Mouse (Mus musculus) thymus, postnatal 36 days (tissue): Measurements from ENCODE around the gene Pprc1.

ENCODE experiments used
- DNase-seq, 2 experiments: peaks; one replicate each; pipeline ENCODE4 v3.0.0; 2022; ENCODE audit warnings: mixed read lengths in 2 of 2

Pprc1 gene

GRCm38 (mm10) chr19:46056947-46057607 lies 12.4 kb downstream of the Pprc1 start:
- peak; percentile 75 to 81 for DNase-seq

- DNase-seq, result no peak
Measured at GRCm38 (mm10) chr19:46058466-46058865, 13.8 kb downstream of the Pprc1 start.

GRCm38 (mm10) chr19:46060845-46061244 lies 16.2 kb downstream of the Pprc1 start:
- no peak for DNase-seq

- no peak for DNase-seq
Measured at GRCm38 (mm10) chr19:46068054-46068453, 23.4 kb downstream of the Pprc1 start.

- DNase-seq, result no peak
Measured at GRCm38 (mm10) chr19:46073285-46073684, 28.6 kb downstream of the Pprc1 start.

- DNase-seq, result no peak
Measured at GRCm38 (mm10) chr19:46074266-46074665, 29.6 kb downstream of the Pprc1 start.

- DNase-seq, result peak; percentile 99
Measured at GRCm38 (mm10) chr19:46075616-46076607, 31.2 kb downstream of the Pprc1 start, which contains the start of gene Nolc1. Gene Nolc1, plus strand, starts transcription at chr19:46075863.

GRCm38 (mm10) chr19:46078535-46078934 lies 33.8 kb downstream of the Pprc1 start:
- no peak for DNase-seq

GRCm38 (mm10) chr19:46085185-46085584 lies 40.5 kb downstream of the Pprc1 start:
- no peak for DNase-seq

- DNase-seq, result peak; percentile 27 to 43
Measured at GRCm38 (mm10) chr19:46086337-46086736, 41.7 kb downstream of the Pprc1 start.

GRCm38 (mm10) chr19:46087871-46088270 lies 43.2 kb downstream of the Pprc1 start:
- DNase-seq, result no peak

- DNase-seq, result no peak
Measured at GRCm38 (mm10) chr19:46091641-46092040, 47.0 kb downstream of the Pprc1 start.

- no peak for DNase-seq
Measured at GRCm38 (mm10) chr19:46094144-46094543, 49.5 kb downstream of the Pprc1 start.

GRCm38 (mm10) chr19:46095291-46095690 lies 50.6 kb downstream of the Pprc1 start:
- no peak for DNase-seq

GRCm38 (mm10) chr19:46096396-46096795 lies 51.7 kb downstream of the Pprc1 start:
- DNase-seq, result no peak

- DNase-seq, result no peak
Measured at GRCm38 (mm10) chr19:46099561-46099960, 54.9 kb downstream of the Pprc1 start.

- no peak for DNase-seq
Measured at GRCm38 (mm10) chr19:46103437-46104186, 58.9 kb downstream of the Pprc1 start.

- no peak for DNase-seq
Measured at GRCm38 (mm10) chr19:46104187-46104557, 59.5 kb downstream of the Pprc1 start.

- no peak for DNase-seq
Measured at GRCm38 (mm10) chr19:46110214-46110613, 65.5 kb downstream of the Pprc1 start.

- no peak for DNase-seq
Measured at GRCm38 (mm10) chr19:46110781-46111180, 66.1 kb downstream of the Pprc1 start.

GRCm38 (mm10) chr19:46114617-46115016 lies 69.9 kb downstream of the Pprc1 start:
- no peak for DNase-seq

GRCm38 (mm10) chr19:46119458-46119857 lies 74.8 kb downstream of the Pprc1 start:
- DNase-seq, result no peak

- DNase-seq, result no peak
Measured at GRCm38 (mm10) chr19:46120872-46121271, 76.2 kb downstream of the Pprc1 start.
